Mouse (Mus musculus) olfactory bulb, adult 2 months (tissue): Measurements from ENCODE around the gene Zpr1. TPM values are rescaled to one million over a fixed set of nuclear protein-coding genes. Genes with fewer than 3 reads are reported as not detected.

Experiments used
- H3K27ac ChIP-seq: fragments of 200-500 bp; 2 replicates; pipeline ENCODE4 v1.5.1; 2012; ENCODE audit warnings: low read depth, low read length; ENCODE audit not compliant: insufficient read depth
- H3K4me1 ChIP-seq: fragments of 200-500 bp; 2 replicates; pipeline ENCODE4 v1.6.1; 2012; ENCODE audit warnings: low read length; ENCODE audit not compliant: control insufficient read depth, insufficient read depth
- H3K4me3 ChIP-seq: fragments of 200-500 bp; 2 replicates; pipeline ENCODE4 v1.5.1; 2012; ENCODE audit warnings: mild to moderate bottlenecking, low read depth, low read length, moderate library complexity; ENCODE audit not compliant: insufficient read depth
- CTCF ChIP-seq: fragments of 200-500 bp; IDR thresholded peaks from 2 replicates; pipeline ENCODE4 v1.5.1; 2012; ENCODE audit warnings: low read depth, mild to moderate bottlenecking, low read length, moderate library complexity; ENCODE audit not compliant: insufficient read depth
- POLR2A ChIP-seq: fragments of 200-500 bp; IDR thresholded peaks from 2 replicates; pipeline ENCODE4 v1.6.1; 2012; ENCODE audit warnings: mild to moderate bottlenecking, low read depth, low read length, moderate library complexity; ENCODE audit not compliant: insufficient read depth
- WGBS: fragments of 180-500 bp; shearing (Covaris S2); methylation state at CpG from one replicate; pipeline ENCODE4 v1.1.7; 2018; 5-methylcytosine and 5-hydroxymethylcytosine counted together
- polyA plus RNA-seq: library from polyadenylated mRNA; stranded (reverse); fragments of >200 nt; gene quantifications from 2 replicates; pipeline ENCODE4 v1.2.4, GENCODE M21; 2012; ENCODE audit warnings: low replicate concordance; ENCODE audit not compliant: missing spikeins, insufficient read depth, insufficient read length

The Zpr1 gene
- polyA plus RNA-seq, 1 experiment = not detected

DNA sequence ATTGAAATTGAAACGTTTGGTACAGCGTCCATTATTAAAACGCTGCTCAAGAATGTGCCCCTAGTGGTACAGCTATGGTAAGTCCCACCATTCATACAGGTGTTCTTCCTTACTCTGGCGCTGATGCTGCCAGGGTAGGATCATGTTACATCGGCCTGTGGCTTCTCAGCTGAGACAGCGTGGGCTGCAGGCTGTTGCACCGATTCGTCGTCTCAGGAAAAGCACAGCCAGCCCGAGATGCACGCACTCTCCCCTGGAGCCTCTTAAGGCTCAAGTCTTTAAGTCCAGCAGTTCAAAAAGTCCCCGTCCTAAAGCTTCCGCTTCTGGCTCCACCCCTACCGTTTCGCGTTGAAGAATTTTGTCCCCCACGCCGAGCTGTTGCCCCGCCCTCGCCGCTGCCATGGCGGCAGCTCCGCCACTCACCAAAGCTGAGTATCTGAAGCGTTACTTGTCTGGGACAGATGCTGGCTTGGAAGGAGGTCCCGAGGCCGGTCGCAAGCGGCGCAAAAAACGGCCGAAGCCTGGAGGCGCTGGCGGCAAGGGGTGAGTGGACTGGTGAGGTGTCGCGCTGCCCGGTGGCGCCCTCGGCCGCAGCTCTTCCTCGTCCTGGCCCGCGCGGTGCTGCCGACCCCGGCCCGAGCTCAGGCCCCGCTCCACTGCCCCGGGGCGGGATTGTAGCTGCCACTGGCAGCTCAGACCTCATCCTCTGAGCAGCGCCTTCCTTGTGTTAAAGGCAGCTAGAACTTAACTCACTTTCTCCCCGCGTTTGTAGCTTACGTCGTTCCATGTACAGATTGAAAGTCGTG lies 10.0 kb downstream of the Zpr1 start, which contains the start of gene Bud13:
Bud13 (plus strand) TSS at position 378 of the 806 bp plus-strand sequence.
- H3K27ac ChIP-seq = no peak within 1 kb of the TSS
- under 1% methylated on average over 55 of the region's 55 CpGs for WGBS

DNA sequence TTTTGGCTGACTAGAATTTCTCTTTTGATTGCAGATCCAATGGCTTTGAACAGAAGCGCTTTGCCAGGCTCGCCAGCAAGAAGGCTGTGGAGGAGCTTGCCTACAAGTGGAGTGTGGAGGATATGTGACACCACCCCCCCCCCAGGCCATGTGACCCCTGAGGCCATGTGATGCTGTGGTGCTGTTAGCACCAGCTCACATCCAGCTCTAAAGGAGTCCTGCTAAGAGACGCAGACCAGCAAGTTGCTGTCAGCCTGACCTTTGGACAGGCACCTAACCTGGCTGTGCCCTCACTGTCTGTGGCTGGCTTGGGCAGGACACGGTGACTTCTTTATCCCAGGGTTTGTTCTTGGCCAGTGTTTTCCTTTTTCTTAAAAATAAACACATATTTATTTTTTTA lies 25.5 kb downstream of the Zpr1 start:
- Histone ChIP-seq H3K4me1 (no peaks in the 10 kb centered on the region), H3K27ac (no peak overlapping the region), H3K4me3 (no peak overlapping the region)
- 89% methylated on average over 4 of the region's 4 CpGs for WGBS
- TF ChIP-seq POLR2A = no peak
- TF ChIP-seq CTCF = no peak

More for the DNA sequence above, 10.0 kb downstream of the Zpr1 start, which contains the start of gene Bud13:
- peak within 1 kb of the TSS; percentile 73 for H3K4me3 ChIP-seq
- TF ChIP-seq POLR2A = peak; percentile 75
- TF ChIP-seq CTCF = no peak
- H3K4me1 ChIP-seq = no peaks in the 10 kb centered on the region

DNA sequence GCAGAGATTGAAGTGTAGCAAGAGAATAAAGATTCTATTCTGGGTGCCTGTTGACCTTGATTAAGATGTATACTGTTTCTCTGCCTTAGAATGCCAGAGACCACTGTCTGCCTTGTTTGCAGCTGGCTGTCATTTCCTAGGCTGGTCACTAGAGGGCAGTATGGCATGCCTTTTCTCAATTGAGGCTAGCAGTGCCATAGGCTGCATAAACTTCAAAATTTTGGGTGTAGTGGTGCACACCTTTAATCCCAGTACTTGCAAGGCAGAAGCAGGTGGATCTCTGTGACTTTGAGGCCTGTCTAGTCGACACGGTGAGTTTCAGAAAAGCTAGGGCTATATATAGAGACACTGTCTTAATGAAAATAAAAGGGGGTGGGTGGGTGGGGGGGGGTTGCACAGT lies 29.3 kb downstream of the Zpr1 start:
- 5% methylated on average over 2 of the region's 2 CpGs for WGBS
- Histone ChIP-seq H3K4me1 (no peaks in the 10 kb centered on the region), H3K27ac (no peak overlapping the region), H3K4me3 (no peak overlapping the region)
- TF ChIP-seq CTCF (no peak), POLR2A (no peak)

DNA sequence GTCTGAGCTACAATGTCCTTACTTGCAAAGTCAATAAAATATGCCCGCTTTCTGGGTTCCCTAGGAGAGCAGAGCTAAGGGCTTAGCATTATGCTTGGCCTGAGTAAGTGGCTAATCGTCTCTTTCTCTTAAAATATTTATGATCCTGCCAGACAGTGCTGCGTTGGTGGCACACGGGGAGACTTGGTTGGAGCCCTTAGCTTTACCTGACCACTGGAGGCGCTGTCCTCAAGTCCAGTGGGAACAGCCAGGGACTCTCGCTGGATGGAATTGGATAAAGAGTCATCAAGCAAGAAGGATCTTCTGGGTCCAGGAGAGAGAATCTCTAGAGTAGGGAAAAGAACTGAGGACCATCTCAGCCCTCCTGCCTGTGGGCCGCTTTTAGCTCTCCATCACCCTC lies 36.3 kb downstream of the Zpr1 start:
- no peak overlapping the region for H3K4me3 ChIP-seq
- TF ChIP-seq POLR2A (no peak), CTCF (no peak)
- H3K27ac ChIP-seq = no peak overlapping the region
- H3K4me1 ChIP-seq = no peaks in the 10 kb centered on the region
- WGBS = 31% methylated on average over 7 of the region's 7 CpGs

DNA sequence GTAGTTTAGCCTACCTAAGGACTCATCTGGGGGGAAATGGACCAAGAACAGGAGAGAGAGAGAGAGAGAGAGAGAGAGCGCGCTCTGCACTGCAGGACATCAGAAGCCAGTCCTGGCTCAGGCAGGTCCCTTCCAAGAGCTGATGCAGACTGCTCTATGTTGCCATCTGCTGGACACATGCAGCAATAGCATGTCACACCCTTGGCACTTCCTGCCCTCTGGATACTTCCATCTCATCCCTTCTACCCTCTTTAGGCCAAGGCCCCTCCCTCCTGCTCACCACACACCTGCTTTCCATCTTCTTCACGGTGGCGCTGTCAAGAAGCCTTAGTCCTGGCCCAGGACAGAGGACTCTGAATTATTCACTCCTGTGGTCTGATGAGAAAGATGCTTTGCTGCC lies 41.6 kb downstream of the Zpr1 start:
- Histone ChIP-seq H3K4me1 (peaks cover 18% of the 10 kb centered on the region), H3K27ac (no peak overlapping the region), H3K4me3 (no peak overlapping the region)
- TF ChIP-seq CTCF (peak; percentile 82), POLR2A (no peak)
- WGBS = 27% methylated on average over 4 of the region's 4 CpGs

DNA sequence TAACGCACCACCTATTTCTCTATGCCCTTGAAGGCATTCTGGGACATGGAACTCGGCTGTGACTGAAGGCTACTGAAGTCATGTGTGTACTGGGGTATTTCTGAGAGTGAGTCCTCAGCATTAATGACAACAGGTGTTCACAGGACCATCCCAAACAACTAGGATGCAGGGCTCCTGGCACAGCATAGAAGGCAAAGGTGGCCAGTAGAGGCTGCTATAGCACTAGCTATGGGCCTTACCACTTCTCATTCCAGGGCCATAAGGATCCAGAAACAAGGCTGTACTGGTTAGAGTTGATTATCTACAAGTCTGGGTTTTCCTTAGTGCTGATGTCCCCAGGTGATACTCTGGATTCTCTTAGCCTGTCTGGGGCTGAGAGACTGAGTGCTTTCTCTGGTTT lies 42.1 kb downstream of the Zpr1 start:
- WGBS = 40% methylated on average over 2 of the region's 2 CpGs
- no peak for TF ChIP-seq CTCF
- TF ChIP-seq POLR2A = no peak
- Histone ChIP-seq H3K4me3 (no peak overlapping the region), H3K27ac (no peak overlapping the region), H3K4me1 (peaks cover 18% of the 10 kb centered on the region)

DNA sequence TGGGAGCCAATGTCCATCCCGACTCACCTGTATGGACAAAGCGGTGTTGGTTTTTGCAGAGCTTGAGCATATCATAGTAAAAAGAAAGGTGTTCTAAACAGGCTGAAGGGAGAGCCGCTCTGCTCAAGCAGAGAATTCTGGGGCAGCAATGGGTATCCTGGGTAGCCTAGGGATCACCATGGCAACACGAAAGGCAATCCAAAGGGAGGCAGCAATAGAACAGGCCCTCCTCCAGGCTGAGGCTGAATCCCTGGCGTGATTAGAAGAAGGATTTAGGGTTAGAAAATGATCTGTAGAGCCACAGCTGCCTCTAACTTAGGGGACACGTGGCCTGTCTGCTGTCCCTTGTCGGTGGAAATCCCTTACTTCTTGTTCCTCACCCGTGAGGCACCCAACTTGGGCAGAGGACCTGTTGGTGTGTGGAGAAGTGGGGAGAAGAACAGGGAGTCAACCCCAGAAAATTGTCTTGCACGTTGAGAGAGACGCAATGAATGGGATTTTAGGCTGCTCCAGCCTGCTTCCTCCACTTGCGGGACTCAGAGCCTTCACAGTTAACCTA lies 43.0 kb downstream of the Zpr1 start:
- TF ChIP-seq CTCF = no peak
- TF ChIP-seq POLR2A = no peak
- Histone ChIP-seq H3K4me3 (no peak overlapping the region), H3K27ac (no peak overlapping the region), H3K4me1 (peaks cover 18% of the 10 kb centered on the region)
- WGBS = 29% methylated on average over 11 of the region's 11 CpGs

DNA sequence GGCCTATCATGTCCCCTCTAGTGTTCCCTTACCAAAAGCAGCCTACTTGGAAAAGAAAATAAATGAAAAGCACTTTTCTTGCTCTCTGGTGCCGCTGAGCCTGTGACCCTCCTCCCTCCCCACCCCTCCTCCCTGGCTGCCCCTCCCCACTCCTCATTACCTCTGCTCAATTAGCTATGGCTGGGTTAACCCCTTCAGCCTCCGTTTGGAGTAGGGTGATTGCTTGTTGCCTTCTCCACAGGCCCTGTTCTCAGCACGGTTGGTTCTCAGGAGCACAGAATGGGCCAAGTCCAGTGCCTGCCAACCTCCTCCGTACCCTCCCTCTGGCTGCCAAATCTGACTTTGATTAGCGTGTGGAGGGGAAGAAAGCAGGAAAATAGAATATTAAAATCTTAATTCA lies 43.5 kb downstream of the Zpr1 start:
- WGBS = 28% methylated on average over 5 of the region's 5 CpGs
- no peak for TF ChIP-seq POLR2A
- TF ChIP-seq CTCF = no peak
- no peak overlapping the region for H3K27ac ChIP-seq
- H3K4me3 ChIP-seq = no peak overlapping the region
- H3K4me1 ChIP-seq = peaks cover 18% of the 10 kb centered on the region

DNA sequence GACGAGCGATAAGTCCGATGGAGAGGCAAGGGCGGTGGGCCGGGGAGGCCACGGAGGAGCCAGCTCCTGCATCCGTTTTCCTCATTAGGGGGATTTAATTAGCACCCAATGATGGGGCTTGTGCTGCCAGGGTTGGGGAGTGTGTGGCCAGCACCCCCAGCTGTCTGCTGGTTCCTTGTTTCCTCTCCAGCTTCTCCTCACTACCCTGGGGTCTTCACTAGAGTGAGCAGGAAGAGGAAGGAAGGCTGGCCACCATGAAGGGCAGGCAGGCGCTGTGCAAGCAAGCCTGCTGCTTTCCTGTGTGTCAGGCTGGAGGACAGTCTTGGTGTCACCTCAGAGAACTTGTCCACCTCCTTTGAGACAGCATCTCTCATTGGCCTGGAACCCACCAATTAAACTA lies 44.0 kb downstream of the Zpr1 start:
- Histone ChIP-seq H3K27ac (no peak overlapping the region), H3K4me1 (peaks cover 18% of the 10 kb centered on the region), H3K4me3 (no peak overlapping the region)
- TF ChIP-seq POLR2A = no peak
- TF ChIP-seq CTCF = no peak
- WGBS = 48% methylated on average over 8 of the region's 8 CpGs
